Mouse (Mus musculus) CD8-positive naive resting alpha-beta T cell, adult 57 days (primary cell): Measurements from ENCODE around the gene Kdr. TPM values are rescaled to one million over a fixed set of nuclear protein-coding genes. Genes with fewer than 3 reads are reported as not detected.

Experiments used
- total RNA-seq: library from RNA; stranded (reverse); gene quantifications from one replicate; pipeline ENCODE4 v1.2.4, GENCODE M21; 2023

Gene Kdr
- 0.15 TPM for total RNA-seq

GRCm38 (mm10) chr5:75978374-75979100 is at the start of gene Kdr:
Gene Kdr, minus strand, starts transcription at chr5:75978458.

Other genes with a start within 250 kb of the Kdr start
- 31.2 TPM for gene Srd5a3, start 161.8 kb upstream of the Kdr start, total RNA-seq
- 35.3 TPM for gene Tmem165, start 205.4 kb upstream of the Kdr start, total RNA-seq